ENCODE assay signal across 8 mouse cellular contexts in genomic region chr7:27486102-27486769, GRCm38 (mm10). TPM values are rescaled to one million over a fixed set of nuclear protein-coding genes. Genes with fewer than 3 reads are reported as not detected.
DNase-seq lines count a peak whose midpoint lies in the region; ATAC-seq and TF ChIP-seq lines count a peak whose summit lies in the region.

No protein-coding gene starts in this region.

- peak; percentile 54 for DNase-seq in gastrocnemius, adult 2 months
- no peak for DNase-seq in gastrocnemius, postnatal 36 days
- DNase-seq in MEL-GATA-1-ER (ENCODE audit: extremely low read depth, low read depth) = peak; percentile 77
- DNase-seq in midbrain, embryonic 14.5 days = no peak
- DNase-seq in embryo, embryonic 10.5 days (ENCODE audit: low spot score) = no peak
- DNase-seq in T-cell, adult 2 months (ENCODE audit: low spot score) = no peak

- H3K36me3 ChIP-seq in limb, embryonic 12.5 days = peaks cover 10% of the 10 kb centered on the region
- H3K36me3 ChIP-seq in midbrain, embryonic 14.5 days (ENCODE audit: control insufficient read depth, insufficient read depth, low read length) = no peaks in the 10 kb centered on the region

- H3K4me2 ChIP-seq in limb, embryonic 12.5 days = peak overlapping the region; percentile 74
- H3K4me2 ChIP-seq in midbrain, embryonic 14.5 days (ENCODE audit: low read length) = peak overlapping the region; percentile 54

- H3K4me3 ChIP-seq in gastrocnemius, adult 2 months = peak overlapping the region; percentile 91
- peak overlapping the region; percentile 76 for H3K4me3 ChIP-seq in limb, embryonic 12.5 days (replicated peaks)
- peak overlapping the region; percentile 61 for H3K4me3 ChIP-seq in midbrain, embryonic 14.5 days (replicated peaks; ENCODE audit: low read depth, low read length)

- WGBS in limb, embryonic 12.5 days = 5% methylated on average over 13 of the region's 13 CpGs
- WGBS in midbrain, embryonic 14.5 days = 7% methylated on average over 13 of the region's 13 CpGs

- no peaks in the 10 kb centered on the region for H3K9me3 ChIP-seq in limb, embryonic 12.5 days
- no peaks in the 10 kb centered on the region for H3K9me3 ChIP-seq in midbrain, embryonic 14.5 days (ENCODE audit: control insufficient read depth, low read length)

- H3K4me1 ChIP-seq in limb, embryonic 12.5 days (replicated peaks) = peaks cover 53% of the 10 kb centered on the region
- peaks cover 9% of the 10 kb centered on the region; the same call in 1 of the 2 replicates for H3K4me1 ChIP-seq in midbrain, embryonic 14.5 days (ENCODE audit: control insufficient read depth, insufficient read depth, low read length)

- TF ChIP-seq CTCF in gastrocnemius, adult 2 months (IDR thresholded peaks at IDR 0.05) = no peak

- H3K27me3 ChIP-seq in limb, embryonic 12.5 days = no peaks in the 10 kb centered on the region
- no peaks in the 10 kb centered on the region; the same call in 1 of the 2 replicates for H3K27me3 ChIP-seq in midbrain, embryonic 14.5 days (ENCODE audit: control insufficient read depth, insufficient read depth, low read length)

- intact Hi-C loops in gastrocnemius, adult 2 months (cut with DNase I) = no loop called here
- intact Hi-C loops in gastrocnemius, postnatal 36 days (cut with DNase I) = no loop called here

- H3K9ac ChIP-seq in limb, embryonic 12.5 days (replicated peaks) = peak overlapping the region; percentile 44; the same call in 1 of the 2 replicates
- H3K9ac ChIP-seq in midbrain, embryonic 14.5 days (replicated peaks; ENCODE audit: low read length) = no peak overlapping the region

- peak; percentile 5; the same call in 1 of the 2 replicates for ATAC-seq in granulocyte monocyte progenitor cell, adult 5-6 weeks (replicated peaks; ENCODE audit: poor library complexity, severe bottlenecking)
- peak; percentile 0; the same call in 1 of the 2 replicates for ATAC-seq in limb, embryonic 12.5 days (ENCODE audit: insufficient number of reproducible peaks, insufficient read depth, low FRiP score, low TSS enrichment, low read depth)
- peak; percentile 7; the same call in 1 of the 2 replicates for ATAC-seq in midbrain, embryonic 14.5 days (ENCODE audit: low FRiP score, low TSS enrichment)

- peak overlapping the region; percentile 98 for H3K27ac ChIP-seq in gastrocnemius, adult 2 months
- peak overlapping the region; percentile 98 for H3K27ac ChIP-seq in limb, embryonic 12.5 days
- peak overlapping the region; percentile 89; the same call in 1 of the 2 replicates for H3K27ac ChIP-seq in midbrain, embryonic 14.5 days (replicated peaks; ENCODE audit: low read depth, low read length)

RNA-seq across cellular contexts. Expression of gene Sertad1, which starts 0.5 kb away (rescaled TPM):
- total RNA-seq in gastrocnemius, adult 2 months (2021) = 1 to 10 TPM; 5.5 to 9.1 TPM
- total RNA-seq in gastrocnemius, postnatal 36 days (2021) = 1 to 10 TPM; 7.1 to 8.8 TPM
- 1.9 and 2.2 TPM in 2 replicates for total RNA-seq in granulocyte monocyte progenitor cell, adult 5-6 weeks (2014; fragmentation: Nextera tagmentation)
- 3.7 and 8.9 TPM in 2 replicates for total RNA-seq in granulocyte monocyte progenitor cell, adult 5-6 weeks (2017)
- polyA plus RNA-seq in limb, embryonic 12.5 days (2016; fragmentation: Nextera tagmentation; extraction: Ambion mirVana) = 29.4 and 30.4 TPM in 2 replicates
- 6.0 and 7.5 TPM in 2 replicates for polyA plus RNA-seq in midbrain, embryonic 14.5 days (2014; fragmentation: Nextera tagmentation; extraction: Ambion mirVana)

RNA-seq across cellular contexts. Expression of gene Sertad3, which starts 12.7 kb away (rescaled TPM):
- total RNA-seq in gastrocnemius, adult 2 months (2021) = 1 to 10 TPM; 3.3 to 7.1 TPM
- total RNA-seq in gastrocnemius, postnatal 36 days (2021) = 1 to 10 TPM; 4.5 to 5.3 TPM
- 4.6 and 5.3 TPM in 2 replicates for total RNA-seq in granulocyte monocyte progenitor cell, adult 5-6 weeks (2014; fragmentation: Nextera tagmentation)
- 5.1 and 7.9 TPM in 2 replicates for total RNA-seq in granulocyte monocyte progenitor cell, adult 5-6 weeks (2017)
- 29.4 and 30.3 TPM in 2 replicates for polyA plus RNA-seq in limb, embryonic 12.5 days (2016; fragmentation: Nextera tagmentation; extraction: Ambion mirVana)
- polyA plus RNA-seq in midbrain, embryonic 14.5 days (2014; fragmentation: Nextera tagmentation; extraction: Ambion mirVana) = 6.6 and 9.8 TPM in 2 replicates

RNA-seq across cellular contexts. Expression of gene Prx, which starts 12.9 kb away (rescaled TPM):
- 1 to 10 TPM; 3.1 to 4.1 TPM for total RNA-seq in gastrocnemius, adult 2 months (2021)
- 10 to 100 TPM in 1 of 2 experiments, 1 to 10 TPM in 1; 4.6 to 10.7 TPM for total RNA-seq in gastrocnemius, postnatal 36 days (2021)
- 0.13 and 1.4 TPM in 2 replicates for total RNA-seq in granulocyte monocyte progenitor cell, adult 5-6 weeks (2014; fragmentation: Nextera tagmentation)
- total RNA-seq in granulocyte monocyte progenitor cell, adult 5-6 weeks (2017) = 0.52 and 0.62 TPM in 2 replicates
- 5.6 and 6.1 TPM in 2 replicates for polyA plus RNA-seq in limb, embryonic 12.5 days (2016; fragmentation: Nextera tagmentation; extraction: Ambion mirVana)
- 0.77 and 0.97 TPM in 2 replicates for polyA plus RNA-seq in midbrain, embryonic 14.5 days (2014; fragmentation: Nextera tagmentation; extraction: Ambion mirVana)

RNA-seq across cellular contexts. Expression of gene Hipk4, which starts 36.8 kb away (rescaled TPM):
- under 1 TPM in 1 of 2 experiments, not detected in 1; 0.13 TPM for total RNA-seq in gastrocnemius, adult 2 months (2021)
- total RNA-seq in gastrocnemius, postnatal 36 days (2021) = under 1 TPM; 0.07 to 0.08 TPM
- 1.4 TPM in 1 of 2 replicates, not detected in the other for total RNA-seq in granulocyte monocyte progenitor cell, adult 5-6 weeks (2014; fragmentation: Nextera tagmentation)
- total RNA-seq in granulocyte monocyte progenitor cell, adult 5-6 weeks (2017) = 0.05 and 0.09 TPM in 2 replicates
- 0.60 and 0.97 TPM in 2 replicates for polyA plus RNA-seq in limb, embryonic 12.5 days (2016; fragmentation: Nextera tagmentation; extraction: Ambion mirVana)
- polyA plus RNA-seq in midbrain, embryonic 14.5 days (2014; fragmentation: Nextera tagmentation; extraction: Ambion mirVana) = 0.43 and 0.78 TPM in 2 replicates

RNA-seq across cellular contexts. Expression of gene Blvrb, which starts 38.5 kb away (rescaled TPM):
- 10 to 100 TPM in 1 of 2 experiments, 1 to 10 TPM in 1; 8.9 to 15.8 TPM for total RNA-seq in gastrocnemius, adult 2 months (2021)
- 10 to 100 TPM; 10.9 to 12.7 TPM for total RNA-seq in gastrocnemius, postnatal 36 days (2021)
- total RNA-seq in granulocyte monocyte progenitor cell, adult 5-6 weeks (2014; fragmentation: Nextera tagmentation) = 10.4 and 12.2 TPM in 2 replicates
- 6.2 and 8.6 TPM in 2 replicates for total RNA-seq in granulocyte monocyte progenitor cell, adult 5-6 weeks (2017)
- polyA plus RNA-seq in limb, embryonic 12.5 days (2016; fragmentation: Nextera tagmentation; extraction: Ambion mirVana) = 34.1 and 38.8 TPM in 2 replicates
- polyA plus RNA-seq in midbrain, embryonic 14.5 days (2014; fragmentation: Nextera tagmentation; extraction: Ambion mirVana) = 8.9 and 17.3 TPM in 2 replicates

Comparison
In these comparisons a context has a peak if more than half of its experiments do, and no peak if none do; other contexts are left out.
1. DNase-seq: peak in gastrocnemius, adult 2 months (single experiment) and MEL-GATA-1-ER (single experiment); none in gastrocnemius, postnatal 36 days (0 of 2), midbrain, embryonic 14.5 days (single experiment), embryo, embryonic 10.5 days (single experiment) and T-cell, adult 2 months (single experiment).
2. Peak in every context shown above with its lines, with median percentiles within 50 percentile points of each other: H3K27ac ChIP-seq, H3K4me3 ChIP-seq and ATAC-seq.